Mouse (Mus musculus) midbrain, embryonic 12.5 days (tissue): ENCODE results near the gene Syne3. TPM values are rescaled to one million over a fixed set of nuclear protein-coding genes. Genes with fewer than 3 reads are reported as not detected.

Experiments
- ATAC-seq: fragments of 200-750 bp; cut with Nextera tagmentation; 2 replicates; pipeline ENCODE4 v1.8.0; 2017; ENCODE audit warnings: low read depth, moderate TSS enrichment, moderate library complexity; ENCODE audit not compliant: low FRiP score
- H3K27ac ChIP-seq: fragments of 300-500 bp; sonication (generic); replicated peaks from 2 replicates; pipeline ENCODE4 v1.5.1; 2016; ENCODE audit warnings: mild to moderate bottlenecking
- H3K27me3 ChIP-seq: fragments of 300-500 bp; sonication (generic); 2 replicates; pipeline ENCODE4 v1.6.1; 2016; ENCODE audit warnings: mild to moderate bottlenecking
- H3K36me3 ChIP-seq: fragments of 300-500 bp; sonication (generic); 2 replicates; pipeline ENCODE4 v1.6.1; 2016
- H3K4me1 ChIP-seq: fragments of 300-500 bp; sonication (generic); 2 replicates; pipeline ENCODE4 v1.6.1; 2016
- H3K4me2 ChIP-seq: fragments of 300-500 bp; sonication (generic); replicated peaks from 2 replicates; pipeline ENCODE4 v1.6.1; 2016; ENCODE audit warnings: mild to moderate bottlenecking, moderate library complexity
- H3K4me3 ChIP-seq: fragments of 300-500 bp; sonication (generic); 2 replicates; pipeline ENCODE4 v1.5.1; 2016; ENCODE audit warnings: mild to moderate bottlenecking
- H3K9ac ChIP-seq: fragments of 300-500 bp; sonication (generic); replicated peaks from 2 replicates; pipeline ENCODE4 v1.6.1; 2016; ENCODE audit warnings: mild to moderate bottlenecking, moderate library complexity
- H3K9me3 ChIP-seq: fragments of 300-500 bp; sonication (generic); 2 replicates; pipeline ENCODE4 v1.6.1; 2016; ENCODE audit warnings: mild to moderate bottlenecking
- WGBS: fragments of 180-500 bp; shearing (Covaris S2); methylation state at CpG from one replicate; pipeline ENCODE4 v1.1.7; 2016; 5-methylcytosine and 5-hydroxymethylcytosine counted together
- polyA plus RNA-seq: library from polyadenylated mRNA; unstranded; fragments of >200 nt; fragmentation: Nextera tagmentation; extraction: Ambion mirVana; gene quantifications from 2 replicates; pipeline ENCODE4 v1.2.1, GENCODE M21; 2016

Syne3 gene
- polyA plus RNA-seq, 1 experiment from 2014 or later = 0.18 TPM

GRCm38 (mm10) chr12:104996012-104996728 lies 13.4 kb downstream of the Syne3 start:
- no peaks in the 10 kb centered on the region for H3K9me3 ChIP-seq
- H3K9ac ChIP-seq = no peak overlapping the region
- WGBS = 89% methylated on average over 9 of the region's 9 CpGs
- H3K4me3 ChIP-seq = no peak overlapping the region
- 0 out of 2 replicates have a peak, but pooled peaks cover 2% of the 10 kb centered on the region for H3K4me1 ChIP-seq
- H3K27ac ChIP-seq = no peak overlapping the region
- ATAC-seq = no peak
- no peaks in the 10 kb centered on the region for H3K36me3 ChIP-seq
- no peak overlapping the region for H3K4me2 ChIP-seq
- H3K27me3 ChIP-seq = peaks cover 5% of the 10 kb centered on the region; the same call in 1 of the 2 replicates

GRCm38 (mm10) chr12:104995259-104995876 lies 14.2 kb downstream of the Syne3 start:
- no peak overlapping the region for H3K27ac ChIP-seq
- no peaks in the 10 kb centered on the region for H3K36me3 ChIP-seq
- peaks cover 5% of the 10 kb centered on the region; the same call in 1 of the 2 replicates for H3K27me3 ChIP-seq
- no peak for ATAC-seq
- no peak overlapping the region for H3K4me2 ChIP-seq
- H3K9ac ChIP-seq = no peak overlapping the region
- WGBS = 84% methylated on average over 12 of the region's 12 CpGs
- 0 out of 2 replicates have a peak, but pooled peaks cover 2% of the 10 kb centered on the region for H3K4me1 ChIP-seq
- no peak overlapping the region for H3K4me3 ChIP-seq
- H3K9me3 ChIP-seq = no peaks in the 10 kb centered on the region

- H3K27me3 ChIP-seq = no peaks in the 10 kb centered on the region
- no peak overlapping the region for H3K9ac ChIP-seq
- H3K27ac ChIP-seq = no peak overlapping the region
- no peaks in the 10 kb centered on the region for H3K36me3 ChIP-seq
- ATAC-seq = no peak
- H3K4me2 ChIP-seq = no peak overlapping the region
- H3K9me3 ChIP-seq = no peaks in the 10 kb centered on the region
- no peak overlapping the region for H3K4me3 ChIP-seq
- H3K4me1 ChIP-seq = 0 out of 2 replicates have a peak, but pooled peaks cover 3% of the 10 kb centered on the region
- WGBS = 86% methylated on average over 8 of the region's 8 CpGs
Observed at GRCm38 (mm10) chr12:104992838-104993237, 16.8 kb downstream of the Syne3 start.

GRCm38 (mm10) chr12:104992123-104992741 lies 17.4 kb downstream of the Syne3 start:
- no peak overlapping the region for H3K9ac ChIP-seq
- no peak overlapping the region for H3K27ac ChIP-seq
- 87% methylated on average over 10 of the region's 10 CpGs for WGBS
- H3K4me2 ChIP-seq = no peak overlapping the region
- no peaks in the 10 kb centered on the region for H3K27me3 ChIP-seq
- 0 out of 2 replicates have a peak, but pooled peaks cover 6% of the 10 kb centered on the region for H3K4me1 ChIP-seq
- no peaks in the 10 kb centered on the region for H3K9me3 ChIP-seq
- H3K36me3 ChIP-seq = no peaks in the 10 kb centered on the region
- ATAC-seq = no peak
- no peak overlapping the region for H3K4me3 ChIP-seq

- no peak for ATAC-seq
- Histone ChIP-seq H3K27ac (no peak overlapping the region), H3K27me3 (no peaks in the 10 kb centered on the region), H3K4me1 (0 out of 2 replicates have a peak, but pooled peaks cover 6% of the 10 kb centered on the region), H3K36me3 (no peaks in the 10 kb centered on the region), H3K4me3 (no peak overlapping the region), H3K9ac (no peak overlapping the region), H3K9me3 (no peaks in the 10 kb centered on the region), H3K4me2 (no peak overlapping the region)
- WGBS = 87% methylated on average over 13 of the region's 13 CpGs
Observed at GRCm38 (mm10) chr12:104990741-104991454, 18.7 kb downstream of the Syne3 start.

GRCm38 (mm10) chr12:104987936-104988335 lies 21.7 kb downstream of the Syne3 start:
- no peak overlapping the region for H3K27ac ChIP-seq
- no peak overlapping the region for H3K4me3 ChIP-seq
- no peak overlapping the region for H3K4me2 ChIP-seq
- ATAC-seq = no peak
- H3K36me3 ChIP-seq = no peaks in the 10 kb centered on the region
- H3K9ac ChIP-seq = no peak overlapping the region
- H3K4me1 ChIP-seq = peaks cover 9% of the 10 kb centered on the region; the same call in 1 of the 2 replicates
- 53% methylated on average over 7 of the region's 7 CpGs for WGBS
- 0 out of 2 replicates have a peak, but pooled peaks cover 2% of the 10 kb centered on the region for H3K9me3 ChIP-seq
- H3K27me3 ChIP-seq = no peaks in the 10 kb centered on the region

- Histone ChIP-seq H3K27me3 (no peaks in the 10 kb centered on the region), H3K4me3 (no peak overlapping the region), H3K27ac (no peak overlapping the region), H3K36me3 (no peaks in the 10 kb centered on the region), H3K9ac (no peak overlapping the region), H3K4me2 (no peak overlapping the region), H3K4me1 (peaks cover 9% of the 10 kb centered on the region; the same call in 1 of the 2 replicates), H3K9me3 (0 out of 2 replicates have a peak, but pooled peaks cover 2% of the 10 kb centered on the region)
- ATAC-seq = no peak
- 95% methylated on average over 9 of the region's 9 CpGs for WGBS
Observed at GRCm38 (mm10) chr12:104986781-104987180, 22.8 kb downstream of the Syne3 start.

GRCm38 (mm10) chr12:104986001-104986400 lies 23.6 kb downstream of the Syne3 start:
- Histone ChIP-seq H3K9me3 (0 out of 2 replicates have a peak, but pooled peaks cover 2% of the 10 kb centered on the region), H3K36me3 (no peaks in the 10 kb centered on the region), H3K27ac (no peak overlapping the region), H3K9ac (no peak overlapping the region), H3K4me2 (no peak overlapping the region), H3K27me3 (no peaks in the 10 kb centered on the region), H3K4me3 (no peak overlapping the region), H3K4me1 (peaks cover 9% of the 10 kb centered on the region; the same call in 1 of the 2 replicates)
- WGBS = 92% methylated on average over 2 of the region's 2 CpGs
- ATAC-seq = no peak

- no peaks in the 10 kb centered on the region for H3K27me3 ChIP-seq
- WGBS = 82% methylated on average over 5 of the region's 5 CpGs
- H3K4me2 ChIP-seq = no peak overlapping the region
- no peaks in the 10 kb centered on the region for H3K36me3 ChIP-seq
- H3K4me3 ChIP-seq = no peak overlapping the region
- no peak for ATAC-seq
- H3K4me1 ChIP-seq = peaks cover 9% of the 10 kb centered on the region; the same call in 1 of the 2 replicates
- H3K9me3 ChIP-seq = 0 out of 2 replicates have a peak, but pooled peaks cover 2% of the 10 kb centered on the region
- no peak overlapping the region for H3K9ac ChIP-seq
- H3K27ac ChIP-seq = no peak overlapping the region
Observed at GRCm38 (mm10) chr12:104985088-104985487, 24.5 kb downstream of the Syne3 start.

- H3K27ac ChIP-seq = no peak overlapping the region
- no peaks in the 10 kb centered on the region for H3K36me3 ChIP-seq
- ATAC-seq = no peak
- H3K4me3 ChIP-seq = no peak overlapping the region
- 0 out of 2 replicates have a peak, but pooled peaks cover 2% of the 10 kb centered on the region for H3K9me3 ChIP-seq
- H3K4me2 ChIP-seq = no peak overlapping the region
- WGBS = 36% methylated on average over 7 of the region's 7 CpGs
- H3K4me1 ChIP-seq = peaks cover 16% of the 10 kb centered on the region
- H3K27me3 ChIP-seq = no peaks in the 10 kb centered on the region
- H3K9ac ChIP-seq = no peak overlapping the region
Observed at GRCm38 (mm10) chr12:104983476-104983875, 26.1 kb downstream of the Syne3 start.

- H3K36me3 ChIP-seq = no peaks in the 10 kb centered on the region
- ATAC-seq = no peak
- no peaks in the 10 kb centered on the region for H3K27me3 ChIP-seq
- peaks cover 3% of the 10 kb centered on the region; the same call in 1 of the 2 replicates for H3K9me3 ChIP-seq
- H3K4me1 ChIP-seq = peaks cover 20% of the 10 kb centered on the region
- H3K4me2 ChIP-seq = 0 out of 2 replicates have a peak overlapping the region, but pooled peaks have one; percentile 10
- peak overlapping the region; percentile 30; the same call in 1 of the 2 replicates for H3K27ac ChIP-seq
- 65% methylated on average over 22 of the region's 22 CpGs for WGBS
- 0 out of 2 replicates have a peak overlapping the region, but pooled peaks have one; percentile 11 for H3K9ac ChIP-seq
- no peak overlapping the region for H3K4me3 ChIP-seq
Observed at GRCm38 (mm10) chr12:104978943-104979723, 30.5 kb downstream of the Syne3 start.
